Mouse (Mus musculus) embryonic fibroblast, embryonic 13.5 days (primary cell): Measurements from ENCODE around the gene Btbd7.

ENCODE experiments used
- CTCF ChIP-seq: IDR thresholded peaks from 2 replicates; pipeline ENCODE4 v1.5.1; 2011; ENCODE audit warnings: mild to moderate bottlenecking, control low read depth, low read length, moderate library complexity, borderline replicate concordance; ENCODE audit not compliant: insufficient read depth
- POLR2A ChIP-seq: IDR thresholded peaks from 2 replicates; pipeline ENCODE4 v1.6.1; 2011; ENCODE audit warnings: low read depth, mild to moderate bottlenecking, control low read depth, low read length, moderate library complexity

DNA sequence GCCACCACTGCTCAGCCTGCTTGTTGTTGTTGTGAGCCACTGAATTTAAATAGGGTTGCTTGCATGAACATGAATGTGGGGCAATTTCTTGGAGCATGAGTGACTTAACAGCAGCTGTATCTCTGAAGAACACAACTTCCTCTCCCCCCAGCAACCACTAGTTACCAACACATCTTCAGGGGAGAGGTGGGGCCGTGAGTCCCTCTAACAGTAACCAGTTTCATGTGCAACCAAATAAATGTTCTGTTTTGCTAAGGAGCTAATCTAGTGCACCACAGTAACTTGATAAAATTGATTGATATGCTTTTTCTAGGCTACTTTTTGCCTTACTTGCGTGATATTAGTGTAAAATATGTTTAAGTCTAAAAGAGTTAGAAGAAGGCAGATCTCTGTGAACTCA, 78.7 kb downstream of the Btbd7 start:
- TF ChIP-seq POLR2A, result no peak
- no peak for TF ChIP-seq CTCF
